Mouse (Mus musculus) spleen, postnatal 4 days (tissue): Measurements from ENCODE around the gene Slc18a2.

Experiments
- DNase-seq, 2 experiments: peaks; one replicate each; pipeline ENCODE4 v3.0.0; 2022; ENCODE audit warnings: low spot score in 2 of 2

Gene Slc18a2

GRCm38 (mm10) chr19:59260718-59261442 lies at the start of gene Slc18a2:
Gene Slc18a2, plus strand, starts transcription at chr19:59260896.
- peak in 1 of 2 experiments; percentile 66 for DNase-seq

GRCm38 (mm10) chr19:59216891-59217290 lies 43.8 kb upstream of the Slc18a2 start:
- DNase-seq = no peak

GRCm38 (mm10) chr19:59218991-59219390 lies 41.7 kb upstream of the Slc18a2 start, which contains the start of gene Kcnk18:
Gene Kcnk18, plus strand, starts transcription at chr19:59219214.
- DNase-seq = no peak

GRCm38 (mm10) chr19:59221131-59221530 lies 39.6 kb upstream of the Slc18a2 start:
- no peak for DNase-seq

- no peak for DNase-seq
Measured at GRCm38 (mm10) chr19:59228376-59228775, 32.3 kb upstream of the Slc18a2 start.

- no peak for DNase-seq
Measured at GRCm38 (mm10) chr19:59232786-59233185, 27.9 kb upstream of the Slc18a2 start.

- no peak for DNase-seq
Measured at GRCm38 (mm10) chr19:59235001-59235400, 25.7 kb upstream of the Slc18a2 start.

GRCm38 (mm10) chr19:59236046-59236445 lies 24.6 kb upstream of the Slc18a2 start:
- no peak for DNase-seq

- DNase-seq = no peak
Measured at GRCm38 (mm10) chr19:59238630-59239029, 22.1 kb upstream of the Slc18a2 start.

- peak; percentile 80 to 96 for DNase-seq
Measured at GRCm38 (mm10) chr19:59239124-59239817, 21.4 kb upstream of the Slc18a2 start.

GRCm38 (mm10) chr19:59241987-59242386 lies 18.7 kb upstream of the Slc18a2 start:
- DNase-seq = no peak

GRCm38 (mm10) chr19:59243057-59243456 lies 17.6 kb upstream of the Slc18a2 start:
- DNase-seq = no peak

- no peak for DNase-seq
Measured at GRCm38 (mm10) chr19:59248144-59248543, 12.6 kb upstream of the Slc18a2 start.

GRCm38 (mm10) chr19:59248553-59249286 lies 12.0 kb upstream of the Slc18a2 start:
- no peak for DNase-seq

GRCm38 (mm10) chr19:59252651-59253050 lies 8.0 kb upstream of the Slc18a2 start:
- DNase-seq = no peak

- DNase-seq = no peak
Measured at GRCm38 (mm10) chr19:59259633-59260032, 1.1 kb upstream of the Slc18a2 start.

- no peak for DNase-seq
Measured at GRCm38 (mm10) chr19:59261604-59262003, 908 bp downstream of the Slc18a2 start.

- no peak for DNase-seq
Measured at GRCm38 (mm10) chr19:59263171-59263570, 2.5 kb downstream of the Slc18a2 start.

- DNase-seq = no peak
Measured at GRCm38 (mm10) chr19:59264838-59265532, 4.3 kb downstream of the Slc18a2 start.

- DNase-seq = no peak
Measured at GRCm38 (mm10) chr19:59265907-59266306, 5.2 kb downstream of the Slc18a2 start.

- no peak for DNase-seq
Measured at GRCm38 (mm10) chr19:59267417-59267963, 6.8 kb downstream of the Slc18a2 start.
